Mouse (Mus musculus): ENCODE measurements around the gene Tcam1.

DNA sequence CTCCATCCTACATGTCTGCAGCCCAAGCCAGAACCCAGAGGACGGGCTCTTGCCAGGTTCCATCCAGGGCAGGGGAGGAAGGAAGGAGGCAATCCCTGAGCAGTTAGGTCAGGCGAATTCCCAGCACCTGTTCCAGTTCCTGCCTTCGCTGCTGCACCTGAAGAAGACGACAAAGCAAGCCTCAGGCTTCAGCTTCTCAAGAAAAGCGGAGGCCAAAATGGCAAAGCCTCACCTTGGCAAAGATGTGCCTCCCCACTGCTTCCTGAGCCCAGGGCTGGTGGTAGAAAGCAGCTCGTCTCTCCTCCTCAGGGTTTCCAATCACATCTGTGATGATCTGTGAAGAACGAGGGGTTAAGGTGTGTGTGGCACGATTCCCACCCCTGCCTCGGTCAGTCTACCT lies 12.5 kb upstream of the Tcam1 start:
- no peak for TF ChIP-seq MYOD1 (IDR thresholded peaks at IDR 0.05; ENCODE audit: control insufficient read depth, insufficient read length, low read depth)
- no peak for TF ChIP-seq CEBPB (IDR thresholded peaks at IDR 0.05; ENCODE audit: low read depth)
- TF ChIP-seq CTCF (IDR thresholded peaks at IDR 0.05; ENCODE audit: control insufficient read depth, insufficient read depth, insufficient read length): no peak
- TF ChIP-seq MYOG (IDR thresholded peaks at IDR 0.05; ENCODE audit: control insufficient read depth, extremely low read depth, insufficient read length): no peak

All from C2C12 (cell line).